Mouse (Mus musculus) bone marrow macrophage, adult 2 months (primary cell): ENCODE data around the gene Sfxn5. TPM values are rescaled to one million over a fixed set of nuclear protein-coding genes. Genes with fewer than 3 reads are reported as not detected.

Experiments
- H3K27ac ChIP-seq: 2 replicates; pipeline ENCODE4 v1.5.1; 2012; ENCODE audit warnings: low read depth, low read length; ENCODE audit not compliant: insufficient read depth
- H3K4me1 ChIP-seq: 2 replicates; pipeline ENCODE4 v1.6.1; 2012; ENCODE audit warnings: low read length; ENCODE audit not compliant: control insufficient read depth, insufficient read depth
- H3K4me3 ChIP-seq: 2 replicates; pipeline ENCODE4 v1.5.1; 2012; ENCODE audit warnings: mild to moderate bottlenecking, low read length, moderate library complexity; ENCODE audit not compliant: insufficient read depth
- CTCF ChIP-seq: IDR thresholded peaks from 2 replicates; pipeline ENCODE4 v1.5.1; 2012; ENCODE audit warnings: low read depth, mild to moderate bottlenecking, low read length, moderate library complexity
- POLR2A ChIP-seq: IDR thresholded peaks from 2 replicates; pipeline ENCODE4 v1.6.1; 2012; ENCODE audit warnings: mild to moderate bottlenecking, low read depth, low read length, borderline replicate concordance
- polyA plus RNA-seq: library from polyadenylated mRNA; stranded (reverse); fragments of >200 nt; gene quantifications from 2 replicates; pipeline ENCODE4 v1.2.4, GENCODE M21; 2012; ENCODE audit not compliant: missing spikeins, insufficient read depth, insufficient read length

Sfxn5 gene
- polyA plus RNA-seq, 1 experiment: 15.2 TPM

DNA sequence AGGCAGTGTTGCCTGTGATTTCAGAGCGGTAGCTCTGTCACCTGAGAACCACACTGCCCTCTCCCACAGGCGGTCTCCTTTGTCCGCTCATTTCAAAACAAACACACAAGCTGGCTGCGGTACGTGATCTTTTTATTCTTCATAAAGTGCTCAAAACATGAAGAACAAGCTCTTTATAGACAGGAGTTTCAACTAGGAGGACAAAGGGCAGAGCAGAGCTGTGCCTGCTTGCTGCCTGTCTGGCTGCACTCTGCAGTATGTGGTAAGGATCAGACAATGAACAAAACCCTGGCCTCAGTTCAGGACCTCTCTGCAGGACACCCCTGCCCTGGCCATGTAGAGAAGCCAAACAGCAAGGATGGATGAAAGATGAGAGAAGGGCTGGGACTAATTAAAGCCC, 1.6 kb upstream of the Sfxn5 start:
- peaks cover 10% of the 10 kb centered on the region for H3K4me1 ChIP-seq
- H3K27ac ChIP-seq: no peak overlapping the region
- TF ChIP-seq POLR2A: no peak
- TF ChIP-seq CTCF: no peak
- no peak overlapping the region for H3K4me3 ChIP-seq

DNA sequence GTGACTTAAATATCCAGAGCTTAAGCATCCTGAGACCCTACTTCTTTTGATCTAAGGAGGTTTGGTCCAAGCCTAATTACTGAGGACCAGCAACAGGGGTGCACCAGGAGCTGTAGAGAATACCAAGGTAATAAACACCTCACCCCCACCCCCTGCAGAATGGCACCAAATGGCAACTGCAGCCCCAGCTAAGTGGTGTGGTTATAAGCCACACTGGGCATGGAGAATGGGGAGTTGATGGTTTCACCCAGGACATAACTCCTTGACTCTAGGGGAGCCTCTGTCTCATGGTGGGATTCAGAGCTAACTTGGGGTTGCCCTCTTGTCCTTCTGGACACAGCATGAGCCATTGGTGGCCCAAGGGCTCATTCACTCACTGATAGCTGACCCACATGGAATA, 1.0 kb upstream of the Sfxn5 start:
- peaks cover 10% of the 10 kb centered on the region for H3K4me1 ChIP-seq
- no peak for TF ChIP-seq POLR2A
- TF ChIP-seq CTCF: no peak
- H3K4me3 ChIP-seq: no peak overlapping the region
- peak overlapping the region; percentile 86 for H3K27ac ChIP-seq

DNA sequence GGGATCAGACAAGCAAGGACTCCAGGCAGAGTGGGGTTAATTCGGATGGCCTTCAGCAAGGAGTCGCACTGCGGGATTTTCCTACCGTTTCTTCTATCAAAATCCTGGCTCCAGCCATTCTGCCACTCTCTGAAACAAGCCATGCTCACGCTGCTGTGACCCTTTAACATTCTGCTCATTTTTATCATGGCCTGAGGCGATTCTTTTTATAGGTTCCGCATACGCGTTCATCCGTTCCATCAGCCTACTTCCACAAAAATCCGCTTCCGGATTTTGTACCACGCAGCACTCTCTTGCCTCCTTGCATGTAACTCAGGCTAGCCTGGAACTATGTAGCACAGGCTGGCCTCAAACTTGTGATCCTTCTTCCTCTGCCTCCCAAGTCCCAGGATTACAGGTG, 510 bp upstream of the Sfxn5 start:
- H3K4me3 ChIP-seq: peak overlapping the region; percentile 89
- H3K27ac ChIP-seq: peak overlapping the region; percentile 86
- peaks cover 10% of the 10 kb centered on the region for H3K4me1 ChIP-seq
- TF ChIP-seq POLR2A (no peak), CTCF (no peak)

DNA sequence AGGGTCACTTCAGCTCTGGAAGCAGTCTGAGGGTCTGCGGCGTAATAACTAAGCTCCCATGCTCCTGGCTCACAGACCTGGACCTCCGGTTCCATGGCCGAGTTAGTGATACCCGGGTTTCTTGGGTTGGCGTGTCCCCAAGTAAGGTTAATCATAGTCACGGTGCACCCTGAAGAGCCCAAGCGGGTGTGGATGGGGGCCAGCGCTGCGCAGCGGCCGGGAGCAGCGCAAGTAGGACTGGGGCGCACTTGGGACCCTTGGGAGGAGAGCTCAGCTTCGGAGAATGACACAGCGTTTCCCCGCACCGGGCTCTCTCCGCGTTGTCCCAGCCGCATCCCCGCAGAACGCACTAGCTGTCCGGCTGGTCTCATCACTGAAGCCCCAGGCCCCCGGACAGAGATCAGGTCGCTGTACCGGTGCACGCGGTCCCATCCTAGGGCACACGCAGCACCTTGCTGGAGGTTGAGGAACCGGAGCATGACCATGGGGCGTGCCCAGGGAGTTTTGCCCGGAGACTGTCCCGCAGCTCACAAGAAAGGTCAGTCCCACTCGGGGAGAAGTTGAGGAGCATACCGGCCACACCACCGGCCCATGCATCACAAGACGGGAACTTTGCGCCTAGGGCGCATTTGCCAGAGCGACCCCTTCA, 747 bp downstream of the Sfxn5 start:
- Histone ChIP-seq H3K4me3 (peak overlapping the region; percentile 89), H3K4me1 (peaks cover 10% of the 10 kb centered on the region), H3K27ac (peak overlapping the region; percentile 32)
- TF ChIP-seq CTCF (no peak), POLR2A (no peak)

DNA sequence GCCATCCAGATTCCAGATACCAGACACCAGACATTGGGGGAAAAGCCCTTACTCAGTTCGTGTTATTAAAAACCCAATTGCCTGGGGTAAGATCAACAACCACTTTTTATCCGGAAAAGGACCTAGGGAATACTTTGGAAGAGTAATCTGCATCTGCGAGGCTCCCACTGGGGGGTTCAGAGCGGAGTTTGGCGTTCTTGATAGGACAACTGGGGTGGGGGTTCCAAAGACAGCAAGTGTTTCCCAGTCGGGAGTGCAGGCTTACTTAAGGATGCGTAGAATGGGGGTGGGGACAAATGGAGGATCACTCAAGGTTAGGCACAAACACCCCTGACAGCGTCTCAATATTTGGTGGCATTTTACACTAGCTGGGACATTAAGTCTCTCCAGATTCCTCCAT, 1.5 kb downstream of the Sfxn5 start:
- Histone ChIP-seq H3K27ac (no peak overlapping the region), H3K4me3 (peak overlapping the region; percentile 89; the same call in 1 of the 2 replicates), H3K4me1 (peaks cover 14% of the 10 kb centered on the region)
- TF ChIP-seq CTCF: no peak

DNA sequence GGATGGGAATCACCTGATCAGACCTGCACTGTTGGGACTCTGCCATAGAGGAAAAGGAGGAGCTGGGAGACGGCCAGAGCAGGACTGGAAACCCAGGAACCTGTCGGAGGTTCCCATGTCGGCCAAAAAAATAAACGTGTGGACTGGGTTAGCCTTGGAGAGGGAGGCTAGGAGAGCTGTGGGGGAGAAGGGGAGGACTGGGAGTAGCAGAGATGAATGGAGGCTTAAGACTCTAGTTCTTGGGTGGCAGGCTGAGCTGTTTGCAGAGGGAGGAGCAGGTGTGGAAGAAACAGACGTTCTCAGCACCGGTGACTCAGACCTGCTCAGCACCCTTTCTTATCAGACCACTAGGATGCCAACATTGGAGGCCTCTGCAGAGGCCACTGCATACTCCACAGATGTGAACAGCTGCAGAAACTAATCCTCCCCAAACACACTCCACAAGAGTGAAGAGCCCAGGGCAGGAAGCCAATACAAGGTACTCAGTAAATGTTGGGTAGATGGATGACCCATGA, 1.9 kb downstream of the Sfxn5 start:
- no peak for TF ChIP-seq POLR2A
- no peak for TF ChIP-seq CTCF
- Histone ChIP-seq H3K4me1 (peaks cover 18% of the 10 kb centered on the region), H3K4me3 (no peak overlapping the region), H3K27ac (no peak overlapping the region)

DNA sequence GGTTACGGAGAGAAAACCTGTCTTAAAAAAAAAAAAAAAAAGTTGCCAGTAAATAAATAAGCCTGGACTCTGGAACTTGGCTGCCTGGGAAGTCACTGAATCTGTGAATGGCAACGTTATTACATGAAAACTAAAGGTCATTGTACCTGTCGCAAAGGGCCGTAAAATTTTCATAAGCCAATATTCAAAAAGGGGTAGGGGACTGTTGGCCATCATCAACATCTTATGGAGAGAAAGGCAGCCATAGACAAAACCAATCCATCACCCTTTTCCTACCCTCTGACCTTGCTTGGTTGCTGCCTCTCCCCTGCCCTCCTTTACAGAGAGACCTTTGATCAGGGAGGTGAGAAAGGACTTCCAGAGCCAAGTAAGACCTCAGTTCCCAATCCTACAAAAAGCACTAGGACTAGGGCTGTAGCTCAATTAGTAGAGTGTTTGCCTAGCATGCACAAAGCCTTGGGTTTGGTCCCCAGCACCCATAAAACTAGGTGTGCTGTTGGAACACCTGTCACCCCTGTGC, 3.5 kb downstream of the Sfxn5 start:
- H3K4me3 ChIP-seq: no peak overlapping the region
- peaks cover 30% of the 10 kb centered on the region for H3K4me1 ChIP-seq
- H3K27ac ChIP-seq: no peak overlapping the region
- TF ChIP-seq POLR2A: no peak
- no peak for TF ChIP-seq CTCF

DNA sequence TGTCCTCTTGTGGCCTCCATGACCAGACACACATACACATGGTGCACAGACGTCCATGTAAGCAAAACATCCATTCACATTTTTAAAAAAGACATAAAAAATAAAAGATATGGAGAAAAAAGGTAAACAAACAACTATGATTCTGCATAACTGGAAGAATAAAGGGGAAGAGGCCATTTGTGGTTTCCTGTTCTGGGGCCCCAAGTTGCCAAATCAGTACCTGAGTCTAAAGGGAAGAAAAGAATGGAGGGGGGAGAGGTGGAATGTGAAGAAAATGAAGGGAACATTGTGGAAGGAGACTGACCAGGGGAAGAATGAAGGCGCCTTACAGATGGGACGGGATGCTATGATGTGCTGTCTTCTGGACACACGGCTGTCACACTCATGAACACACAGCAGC, 6.7 kb downstream of the Sfxn5 start:
- Histone ChIP-seq H3K4me1 (peaks cover 39% of the 10 kb centered on the region), H3K4me3 (no peak overlapping the region), H3K27ac (peak overlapping the region; percentile 65; the same call in 1 of the 2 replicates)
- TF ChIP-seq CTCF (no peak), POLR2A (no peak)

DNA sequence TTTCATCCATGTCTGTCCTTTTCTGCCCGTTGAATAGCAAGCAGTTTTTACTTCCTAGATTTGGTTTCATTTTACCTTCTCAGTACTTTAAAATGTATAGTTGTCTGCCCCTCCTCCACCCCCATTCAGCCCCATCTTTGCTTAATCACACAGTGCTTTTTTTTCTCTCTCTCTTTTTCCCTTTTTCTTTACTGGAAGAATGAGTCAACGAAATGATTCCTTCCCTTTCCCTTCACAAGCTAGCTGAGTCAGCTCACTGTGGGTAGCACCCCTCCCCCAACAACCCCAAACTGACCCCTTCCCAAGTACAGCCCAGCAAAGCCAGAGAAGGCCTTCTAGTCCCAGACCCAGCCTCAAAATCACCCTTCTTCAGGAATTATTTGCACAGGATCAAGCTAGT, 8.1 kb downstream of the Sfxn5 start:
- TF ChIP-seq CTCF (no peak), POLR2A (no peak)
- H3K4me3 ChIP-seq: no peak overlapping the region
- H3K27ac ChIP-seq: peak overlapping the region; percentile 67
- H3K4me1 ChIP-seq: peaks cover 36% of the 10 kb centered on the region

DNA sequence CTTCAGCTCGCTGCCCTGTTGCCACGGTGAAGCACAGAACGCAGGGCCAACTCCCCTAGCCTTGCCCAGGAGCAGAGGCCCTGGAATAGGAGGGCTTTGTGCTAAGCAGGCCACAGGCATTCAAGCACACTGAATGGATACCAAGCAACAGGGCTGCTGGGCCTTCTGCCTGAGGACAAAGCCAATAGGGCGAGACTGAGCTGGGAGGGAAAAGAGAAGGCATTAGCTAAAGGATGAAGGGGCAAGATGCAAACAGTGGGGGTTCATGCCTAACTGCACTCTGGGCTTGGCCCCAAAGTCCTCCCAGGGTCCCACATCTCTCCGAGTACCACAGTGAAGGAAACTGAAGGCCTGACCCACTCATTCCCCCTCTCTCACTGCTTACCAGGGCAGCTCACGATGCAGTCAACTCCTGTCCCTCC, 12.8 kb downstream of the Sfxn5 start:
- Histone ChIP-seq H3K4me1 (peaks cover 31% of the 10 kb centered on the region), H3K27ac (no peak overlapping the region), H3K4me3 (no peak overlapping the region)
- TF ChIP-seq POLR2A (no peak), CTCF (no peak)
